Mouse (Mus musculus): ENCODE results near the gene Map3k7cl.

GRCm38 (mm10) chr16:87634709-87635108 lies 81.6 kb downstream of the Map3k7cl start:
- no peak for TF ChIP-seq CTCF (IDR thresholded peaks at IDR 0.05; ENCODE audit: control insufficient read depth, insufficient read depth, insufficient replicate concordance, low read depth, low read length)
- TF ChIP-seq POLR2A (IDR thresholded peaks at IDR 0.05; ENCODE audit: control insufficient read depth, low read depth, low read length), result no peak

Data from testis, adult 2 months (tissue).